Mouse (Mus musculus): ENCODE data around the gene Mif.
A peak's percentile ranks its signal among the peaks of the same experiment; 100 is the strongest.
"Not testable (repeated sequence)": the region's sequence is repeated elsewhere in the genome, so short reads cannot be mapped to it uniquely, and the experiment has no call there.

The Mif gene

DNA sequence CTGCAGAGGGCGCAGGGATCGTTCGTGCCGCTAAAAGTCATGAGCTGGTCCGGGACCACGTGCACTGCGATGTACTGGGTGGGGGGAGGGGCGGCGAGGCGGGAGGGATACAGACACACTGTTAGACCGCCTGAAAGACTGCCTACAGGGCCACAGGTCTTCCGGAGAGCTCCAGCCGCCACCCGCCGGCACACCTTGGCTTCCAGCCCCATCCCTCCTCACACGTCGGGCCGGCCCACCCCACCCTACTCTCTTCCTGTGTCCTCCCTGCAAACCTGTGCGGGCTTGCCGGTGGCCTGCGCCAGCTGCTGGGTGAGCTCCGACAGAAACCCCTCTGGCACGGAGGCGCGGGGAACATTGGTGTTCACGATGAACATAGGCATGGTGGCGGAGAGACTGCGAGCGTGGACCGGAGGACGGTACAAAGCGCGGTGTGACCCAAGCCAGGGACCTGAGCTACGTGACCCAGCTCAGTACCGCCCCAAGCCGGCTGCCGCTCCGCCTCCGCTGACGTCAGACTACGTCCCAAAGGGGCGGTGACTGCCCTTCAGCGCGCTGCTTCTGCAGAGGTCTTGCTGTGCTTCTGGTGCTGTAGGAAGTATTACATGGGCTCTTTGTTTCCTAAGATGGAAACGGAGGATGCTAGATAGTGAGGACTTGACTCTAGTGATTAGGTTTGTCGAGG lies at the start of gene Mif:
TSS of gene Mif (minus strand) at position 455 of the 685 bp plus-strand sequence.
- DNase-seq: peak; percentile 93 to 94

DNA sequence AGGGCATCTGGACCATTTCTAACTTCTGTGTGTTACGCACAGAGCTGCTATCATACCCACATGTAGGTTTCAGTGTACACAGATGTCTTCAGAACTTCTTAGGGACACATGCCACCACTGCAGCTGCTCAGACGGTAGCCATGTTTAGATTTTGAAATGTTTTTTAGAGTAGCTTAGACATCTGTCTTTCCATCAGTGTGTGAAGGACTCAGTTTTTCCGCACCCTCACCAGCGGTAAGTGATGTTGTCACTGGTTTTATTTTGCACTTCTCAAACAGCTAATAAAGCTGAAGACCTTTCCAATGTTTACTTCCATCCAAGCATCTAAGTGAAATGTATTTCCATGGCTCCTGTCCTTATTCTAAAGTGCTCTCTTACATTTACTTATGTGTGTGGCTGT lies 46.8 kb upstream of the Mif start:
- no peak for DNase-seq

DNA sequence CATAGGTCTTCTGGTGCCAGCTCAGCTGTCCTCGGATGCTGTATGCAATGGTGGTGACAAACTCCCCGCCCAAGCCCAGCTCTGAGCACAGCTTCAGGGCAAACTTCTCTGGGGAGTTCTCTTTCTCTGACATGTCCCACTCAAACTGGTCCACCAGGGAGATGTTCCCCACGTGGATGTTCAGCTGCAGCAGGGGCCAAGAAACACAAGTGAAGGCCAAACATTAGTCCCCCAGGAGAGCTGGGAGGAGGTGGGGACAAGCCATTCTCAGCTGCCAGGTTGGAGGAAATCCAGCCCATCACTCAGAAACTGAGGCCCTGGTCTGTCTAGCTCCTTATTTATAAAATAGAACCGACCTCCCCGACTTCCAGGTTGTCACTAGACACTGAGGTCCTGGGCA lies 44.4 kb upstream of the Mif start:
- no peak for DNase-seq

DNA sequence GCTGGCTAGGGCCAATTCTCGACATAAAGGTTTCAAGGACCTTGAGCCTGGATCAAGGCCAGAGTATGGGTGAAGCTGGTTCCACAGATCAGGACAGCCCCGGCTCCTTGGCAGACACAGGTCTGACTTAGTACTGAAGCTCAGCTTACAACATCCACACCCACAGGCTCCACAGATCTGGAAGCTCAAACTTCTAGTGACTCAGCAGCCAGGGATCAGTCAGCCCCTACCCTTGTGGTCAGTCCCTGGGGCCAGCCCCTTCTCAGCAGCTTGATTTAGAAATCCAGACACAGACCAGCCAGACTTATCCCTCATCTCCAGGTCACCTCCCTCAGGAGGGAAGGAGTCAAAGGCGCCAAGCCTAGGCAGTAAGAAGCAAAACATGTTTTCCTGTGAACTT lies 38.8 kb upstream of the Mif start:
- no peak for DNase-seq

DNA sequence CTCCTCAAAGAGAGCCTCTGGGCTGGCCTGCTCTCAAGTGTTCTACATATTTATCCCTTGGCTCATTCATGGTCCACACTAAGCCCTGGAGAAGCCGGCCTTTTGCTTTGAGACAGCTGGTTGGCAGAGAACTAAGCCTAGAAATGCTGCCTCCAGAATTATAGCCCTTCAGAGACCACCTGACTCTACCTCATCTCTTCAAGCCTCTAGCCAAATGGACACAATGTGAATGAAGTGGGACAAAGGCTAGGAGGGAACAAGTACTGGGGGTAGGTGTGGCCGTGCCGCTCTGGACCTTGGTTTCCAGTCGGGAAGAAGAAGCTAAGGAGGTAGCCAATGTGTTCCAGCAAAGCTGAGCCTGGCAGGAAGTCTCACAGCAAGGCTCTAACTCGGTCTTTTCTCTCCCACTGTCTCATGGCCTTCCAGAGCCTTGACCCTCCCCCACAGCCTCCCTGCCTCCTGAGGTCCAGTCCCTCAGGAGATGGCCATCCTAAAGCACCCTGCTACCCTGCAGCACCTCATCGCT lies 38.1 kb upstream of the Mif start:
- DNase-seq: no peak

DNA sequence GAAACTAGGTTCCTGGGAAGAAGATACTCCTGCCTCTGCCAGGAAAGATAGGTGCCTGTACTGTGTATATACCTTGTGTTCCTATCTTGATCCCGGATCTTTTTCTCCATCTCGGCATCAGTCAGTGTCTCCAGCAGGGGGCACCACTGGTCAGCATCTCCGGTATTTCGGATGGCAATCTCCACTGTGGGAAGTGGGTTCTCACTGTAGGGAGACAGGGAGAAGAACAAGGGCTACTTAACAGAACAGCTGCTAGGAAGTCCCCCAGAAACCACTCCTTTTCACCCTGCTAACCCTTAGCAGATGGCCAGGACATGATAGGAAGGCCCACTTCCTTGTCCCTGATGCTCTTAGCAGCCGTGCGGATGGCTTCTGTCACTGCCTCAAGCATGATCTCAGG lies 37.3 kb upstream of the Mif start:
- DNase-seq: peak; percentile 69 to 71

DNA sequence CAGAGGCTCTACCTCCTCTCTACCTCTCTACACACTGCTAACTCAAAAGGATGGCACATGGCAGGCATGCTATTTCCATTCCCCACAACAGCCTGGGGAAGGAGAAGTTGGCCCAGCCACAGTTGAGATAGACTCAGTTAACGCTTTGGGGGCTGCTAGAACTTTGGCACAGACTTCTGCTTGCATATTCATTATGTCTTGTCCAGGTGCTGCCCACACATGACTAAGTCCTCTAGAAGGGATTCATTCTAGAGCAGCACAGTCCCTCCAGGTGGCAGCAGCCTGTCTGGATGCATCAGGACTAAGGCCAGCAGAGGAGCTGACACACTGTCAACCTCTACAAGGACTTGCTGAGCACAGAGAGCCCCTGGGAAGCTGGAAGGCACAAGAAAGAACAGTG lies 36.2 kb upstream of the Mif start:
- no peak for DNase-seq

DNA sequence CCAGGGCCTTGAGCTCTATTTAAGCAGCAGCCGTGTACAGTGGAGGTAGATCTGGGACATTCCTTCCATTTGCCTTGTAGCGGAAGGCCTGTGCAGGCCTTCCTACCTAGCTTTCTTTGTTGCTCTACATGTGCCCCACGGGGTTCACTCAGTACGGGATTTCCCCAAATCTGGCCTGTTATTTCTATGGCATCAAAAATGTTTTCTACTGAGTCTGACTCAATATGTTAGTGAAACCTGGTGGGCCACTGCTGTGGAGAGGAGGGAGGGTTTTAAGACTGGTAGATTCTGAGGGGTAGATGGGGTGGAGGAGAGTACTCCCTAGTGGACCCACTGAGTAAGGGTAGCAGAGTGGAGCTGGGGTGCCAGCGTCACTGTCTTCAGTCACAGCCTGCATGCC lies 35.7 kb upstream of the Mif start:
- no peak for DNase-seq

DNA sequence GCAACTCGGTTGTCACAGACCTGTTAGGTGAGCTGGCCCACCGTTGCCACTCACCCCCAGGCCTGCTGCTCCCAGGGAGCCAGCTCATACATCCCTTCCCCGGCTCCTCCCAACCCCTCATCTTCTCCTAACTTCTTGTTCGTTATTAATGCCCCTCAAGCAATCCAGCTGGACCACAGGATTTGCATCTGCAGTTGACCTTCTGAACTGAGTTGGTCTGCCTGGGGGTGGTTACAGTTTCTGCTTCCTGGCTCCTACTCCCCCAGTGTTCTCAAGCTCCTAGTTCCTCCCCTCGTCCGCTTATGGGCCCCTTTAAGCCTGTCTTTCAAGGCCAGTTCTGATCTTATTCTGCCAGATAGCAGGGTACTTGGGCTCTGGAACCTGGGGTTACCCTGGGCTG lies 34.6 kb upstream of the Mif start:
- DNase-seq: peak in 1 of 2 experiments; percentile 12

DNA sequence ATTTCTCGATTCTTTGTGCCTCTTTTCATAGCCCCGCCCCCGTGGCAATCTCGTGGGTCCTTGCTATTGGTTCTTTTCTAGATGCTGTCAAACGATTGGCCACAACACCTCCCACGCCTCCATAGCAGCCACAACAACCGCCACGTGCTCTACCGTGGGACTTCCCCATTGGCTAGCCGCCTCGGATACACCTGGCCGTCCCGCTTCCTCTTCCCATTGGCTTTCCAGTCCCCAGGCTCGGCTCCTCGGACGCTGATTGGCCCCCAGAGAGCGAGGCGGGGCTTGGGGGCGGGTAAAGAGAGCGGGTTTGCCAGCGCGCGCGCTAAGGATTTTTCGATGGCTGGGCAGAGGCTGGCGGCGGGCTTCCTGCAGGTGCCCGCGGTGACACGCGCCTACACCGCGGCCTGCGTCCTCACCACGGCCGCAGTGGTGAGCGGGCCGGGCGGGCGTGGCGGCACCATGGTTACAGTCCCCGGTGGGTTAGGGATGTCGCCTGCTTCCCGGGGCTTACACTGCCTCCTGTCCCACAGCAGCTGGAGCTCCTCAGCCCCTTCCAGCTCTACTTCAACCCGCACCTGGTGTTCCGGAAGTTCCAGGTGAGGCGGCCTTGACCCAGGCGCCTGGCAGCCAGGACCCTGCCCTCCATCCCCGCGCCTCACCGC lies 33.2 kb upstream of the Mif start, which contains the start of gene Derl3:
TSS of gene Derl3 (plus strand) at position 325 of the 662 bp plus-strand sequence.
- peak; percentile 96 to 97 for DNase-seq

DNA sequence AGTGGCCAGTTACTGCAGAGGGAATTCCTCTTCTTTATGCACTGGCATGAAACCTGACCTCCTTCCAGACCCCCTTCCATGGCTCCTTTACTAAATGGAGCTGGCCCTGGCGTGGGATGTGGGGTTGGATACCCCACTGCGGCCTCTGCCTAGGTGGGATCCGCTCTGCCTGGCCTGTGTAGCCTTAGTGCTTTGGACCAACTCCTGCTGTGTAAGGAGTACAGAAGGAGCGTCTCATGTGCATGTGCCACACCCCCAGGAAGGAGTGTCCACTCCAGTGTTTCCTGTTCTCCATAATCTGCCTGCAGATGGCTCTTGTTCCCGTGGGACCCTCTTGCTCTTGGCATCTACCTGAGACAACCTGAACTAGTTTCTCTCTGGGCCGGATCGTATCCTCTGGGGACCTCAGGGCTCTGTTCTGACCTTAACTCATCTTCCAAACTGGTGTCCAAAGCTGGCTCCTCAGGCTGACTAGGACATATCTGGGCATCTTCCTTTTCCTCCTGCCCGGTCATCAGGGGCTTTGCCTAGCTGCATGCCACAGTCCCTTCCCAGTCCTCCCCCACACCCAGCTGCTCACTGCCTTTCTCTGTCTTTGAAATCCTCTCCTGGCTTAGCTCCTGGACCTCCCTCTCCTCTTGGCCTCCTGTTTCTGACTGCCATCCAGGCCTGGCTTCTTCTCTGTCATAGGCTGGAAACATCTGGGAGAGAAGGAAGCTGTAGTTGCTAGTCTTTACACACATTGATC lies 29.5 kb upstream of the Mif start:
- DNase-seq: no peak

DNA sequence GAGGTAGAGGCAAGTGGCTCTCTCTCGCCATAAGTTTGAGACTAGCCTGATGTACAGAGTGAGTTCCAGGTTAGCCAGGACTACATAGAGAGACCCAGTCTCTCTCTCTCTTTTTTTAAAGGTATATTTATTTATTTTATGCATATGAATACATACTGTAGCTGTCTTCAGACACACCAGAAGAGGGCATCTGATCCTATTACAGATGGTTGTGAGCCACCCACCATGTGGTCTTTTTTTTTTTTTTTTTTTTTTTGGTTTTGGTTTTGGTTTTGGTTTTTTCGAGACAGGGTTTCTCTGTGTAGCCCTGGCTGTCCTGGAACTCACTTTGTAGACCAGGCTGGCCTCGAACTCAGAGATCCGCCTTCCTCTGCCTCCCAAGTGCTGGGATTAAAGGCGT lies 27.5 kb upstream of the Mif start:
- not testable (repeated sequence) for DNase-seq

DNA sequence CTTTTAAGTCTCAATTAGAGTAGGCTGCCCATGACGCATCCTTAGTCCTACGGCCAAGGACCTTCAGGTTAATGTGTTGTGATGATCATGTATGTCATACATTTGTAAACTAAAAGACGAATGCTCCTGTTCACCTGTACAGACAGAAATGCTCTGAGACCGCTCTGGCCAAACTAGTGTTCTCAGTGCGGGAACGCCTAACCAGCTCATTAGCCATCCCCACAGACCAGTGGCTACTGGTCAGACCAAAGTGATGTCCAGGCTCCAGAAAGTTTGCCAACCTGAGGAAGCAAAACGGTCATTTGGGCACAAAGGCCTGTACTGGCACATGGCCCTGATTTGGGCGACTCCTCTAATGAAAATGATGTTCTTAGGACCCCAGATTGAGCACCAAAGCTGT lies 24.7 kb upstream of the Mif start:
- DNase-seq: no peak

DNA sequence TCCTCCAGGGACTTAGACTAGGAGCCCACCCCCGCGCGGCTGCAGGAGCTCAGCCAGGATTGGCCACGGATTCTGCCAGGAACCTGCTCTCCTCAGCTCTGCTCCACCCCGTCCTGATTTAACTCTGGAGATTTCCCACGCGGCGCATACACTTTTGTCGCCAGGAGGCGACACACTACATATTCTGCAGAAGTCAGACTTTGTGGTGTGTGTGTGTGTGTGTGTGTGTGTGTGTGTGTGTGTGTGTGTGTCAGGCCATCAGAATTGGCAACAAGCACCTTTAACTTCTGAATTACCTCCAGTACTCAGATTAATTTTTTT lies 23.2 kb upstream of the Mif start:
- DNase-seq: peak; percentile 80 to 81

DNA sequence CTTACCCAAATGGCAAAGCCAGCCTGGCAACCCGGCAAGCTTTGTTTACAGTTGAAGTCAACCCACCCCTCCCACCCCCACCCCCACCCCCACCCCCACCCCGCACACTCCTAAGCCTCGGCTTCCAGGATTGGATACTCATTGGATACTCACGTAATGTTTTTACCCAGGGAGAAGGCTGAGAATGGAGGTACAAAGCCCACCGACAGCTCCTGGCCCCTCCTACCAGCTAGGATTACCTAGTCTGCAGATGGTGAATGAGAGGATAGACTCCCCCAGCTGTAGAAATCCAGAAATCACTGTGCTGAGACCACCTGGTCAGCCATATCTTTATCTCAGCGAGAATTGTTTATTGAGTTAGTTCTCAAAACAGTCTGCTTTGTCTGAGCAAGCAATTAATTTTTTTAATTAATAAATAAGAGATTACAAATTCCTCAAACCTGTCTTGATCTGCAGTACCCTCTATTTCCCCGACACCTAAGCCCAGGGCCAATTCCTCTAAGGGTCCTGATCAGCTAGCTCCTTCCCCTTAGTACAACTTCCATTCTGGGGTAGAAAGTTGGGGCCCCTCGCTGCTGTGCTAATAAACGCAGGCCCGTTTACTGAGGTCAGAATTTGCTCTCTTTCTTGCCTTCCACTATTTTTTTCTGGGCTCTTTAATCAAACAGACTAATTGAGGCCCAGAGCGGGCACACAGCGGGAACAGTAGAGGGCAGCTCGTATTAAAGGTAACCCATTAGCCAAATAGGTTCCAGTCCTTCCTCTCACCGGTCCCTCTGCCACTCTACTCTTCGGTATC lies 22.6 kb upstream of the Mif start:
- DNase-seq: no peak

DNA sequence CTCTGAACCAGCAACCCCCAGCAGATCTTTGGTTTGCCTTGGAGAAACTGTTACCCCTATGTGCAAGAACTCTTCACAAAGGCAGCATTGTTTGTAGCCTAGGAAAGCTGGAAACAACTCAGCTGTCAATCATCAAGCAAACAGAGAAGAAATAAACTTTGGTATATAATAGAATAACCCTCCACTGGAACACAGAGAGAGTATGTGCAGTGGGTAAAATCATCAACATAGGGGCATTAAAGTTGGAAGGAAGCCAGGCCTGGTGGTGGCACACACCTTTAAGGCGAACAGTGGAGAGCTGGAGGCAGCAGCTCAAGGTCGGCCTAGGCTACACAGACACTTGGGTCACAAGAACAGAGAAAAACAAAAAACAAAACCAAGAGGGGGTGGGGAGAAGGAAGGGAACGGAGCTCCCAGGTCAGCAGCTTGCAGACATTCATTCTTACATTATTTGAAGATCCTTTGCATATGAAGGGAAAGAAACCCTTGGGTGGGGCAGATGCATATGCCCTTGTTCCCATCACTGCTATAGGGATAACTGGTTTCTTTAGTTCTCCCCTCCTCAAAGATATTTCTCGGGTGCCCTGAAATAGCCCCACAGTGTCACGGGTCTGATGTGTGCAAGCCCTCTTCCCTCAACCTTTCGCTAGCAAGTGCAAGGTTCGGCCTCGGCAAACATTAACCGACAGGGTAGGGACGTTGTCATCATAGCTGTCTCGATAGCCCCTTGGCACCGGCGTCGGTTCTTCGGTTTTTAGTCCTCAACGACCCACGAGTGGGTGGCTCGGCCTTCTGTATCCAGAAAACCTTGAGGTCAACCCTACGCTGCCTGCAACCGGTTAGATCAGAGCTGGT lies 21.8 kb upstream of the Mif start:
- no peak for DNase-seq

DNA sequence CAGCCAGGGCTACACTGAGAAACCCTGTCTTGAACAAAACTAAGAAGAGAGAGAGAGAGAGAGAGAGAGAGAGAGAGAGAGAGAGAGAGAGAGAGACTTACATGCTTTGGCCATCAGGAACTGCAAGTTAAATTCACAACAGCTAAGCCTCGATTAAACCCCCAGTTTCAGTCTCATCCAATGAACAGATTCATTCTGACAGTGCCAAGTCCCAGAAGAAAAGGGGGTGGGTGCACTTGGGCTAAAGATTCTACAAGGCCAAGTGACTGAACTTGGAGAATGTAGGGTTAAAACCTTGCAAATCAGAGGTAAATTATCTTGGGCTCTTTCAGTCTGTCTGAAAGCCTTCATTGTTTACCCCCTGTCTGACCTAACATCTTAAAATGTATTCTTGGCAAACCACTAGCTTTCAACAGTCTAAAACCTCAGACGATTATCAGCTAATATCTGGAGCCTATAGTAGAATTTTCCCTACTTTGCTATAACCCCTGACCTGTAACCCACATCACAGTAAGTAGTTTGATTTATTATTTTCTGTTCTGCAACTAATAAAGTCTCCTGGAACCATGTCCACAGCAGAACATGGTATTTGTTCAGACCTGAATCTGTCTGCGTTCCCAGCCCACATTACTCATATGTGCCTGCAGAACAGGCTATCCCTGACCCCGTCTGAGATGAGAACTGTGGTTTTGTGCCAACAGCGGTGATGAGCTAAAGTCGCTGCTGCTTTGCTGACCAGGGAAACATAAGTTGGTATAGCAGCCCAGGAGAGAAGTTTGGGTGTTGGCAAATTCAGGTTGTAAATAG lies 20.9 kb upstream of the Mif start:
- DNase-seq: no peak

DNA sequence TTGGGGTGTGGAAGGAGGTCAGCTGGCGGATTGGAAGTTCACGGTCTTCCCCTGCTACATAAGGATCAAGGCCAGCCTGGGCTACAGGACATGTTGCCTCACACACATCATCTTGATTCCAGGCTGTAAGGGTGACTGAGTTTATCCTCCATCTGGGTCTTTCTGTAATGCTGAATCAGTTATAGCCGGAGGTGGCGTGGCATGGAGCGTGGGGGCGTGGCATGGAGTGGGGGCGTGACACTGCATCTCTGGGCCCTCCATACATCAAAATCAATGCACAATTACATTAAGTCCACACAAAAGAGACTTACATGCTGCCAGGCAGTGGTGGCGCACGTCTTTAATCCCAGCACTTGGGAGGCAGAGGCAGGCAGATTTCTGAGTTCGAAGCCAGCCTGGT lies 20.3 kb upstream of the Mif start:
- no peak for DNase-seq

DNA sequence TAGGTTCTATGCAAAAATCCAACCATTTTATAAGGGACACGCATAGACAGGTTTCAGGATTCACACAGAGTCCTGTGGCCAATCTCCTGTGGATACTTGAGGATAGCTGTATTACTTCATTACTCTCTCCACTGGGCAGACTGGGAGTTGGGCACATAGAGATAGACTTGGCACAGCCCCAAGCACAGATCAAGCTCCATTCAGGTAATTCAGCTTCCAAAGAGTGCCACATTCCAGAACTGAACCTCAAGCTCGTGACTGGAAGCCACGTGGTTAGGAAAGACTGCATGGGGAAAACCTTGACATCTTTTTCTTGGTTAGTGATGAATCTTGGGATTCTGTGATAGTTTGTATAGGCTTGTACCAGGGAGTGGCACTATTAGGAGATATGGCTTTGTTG lies 18.8 kb upstream of the Mif start:
- no peak for DNase-seq

DNA sequence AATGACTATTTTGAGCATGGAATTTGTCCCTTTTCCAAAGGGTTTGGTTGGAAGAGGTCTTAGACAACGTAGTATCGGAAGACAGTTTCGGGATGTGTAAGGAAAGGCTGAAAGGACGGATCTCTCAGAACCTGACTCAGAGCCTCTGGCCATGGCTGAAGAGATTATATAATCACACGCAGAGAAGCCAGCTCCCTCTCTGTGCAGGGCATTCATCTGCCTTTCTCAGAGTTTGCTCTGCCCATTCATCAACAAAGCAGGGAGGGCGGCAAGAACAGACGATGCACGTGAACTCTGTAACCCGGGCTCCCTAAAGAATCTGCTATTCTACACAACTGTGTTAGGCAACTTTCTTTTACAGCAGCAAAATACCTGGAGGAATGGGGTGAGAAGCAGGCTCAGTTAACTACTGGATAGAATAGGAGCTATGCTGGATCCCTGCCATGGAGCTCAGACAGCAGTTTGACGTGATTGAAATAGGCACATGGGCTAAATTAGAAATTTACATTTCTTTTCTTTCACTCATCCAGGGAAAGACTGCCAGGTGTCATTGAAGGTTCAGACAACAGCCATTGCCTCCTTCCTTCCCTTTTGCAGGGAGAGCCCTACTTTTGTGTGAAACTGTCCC lies 13.6 kb upstream of the Mif start:
- DNase-seq: no peak
